Mouse (Mus musculus): ENCODE measurements at regions not wholly inside any gene's neighbourhood (a gene's known extent, or its start where the extent isn't known, plus 50 kb on each side); places are given as distances from the start of the nearest gene placed in this dataset.

GRCm38 (mm10) chr7:114992440-114992839, 248.9 kb downstream of the Insc start:
- no peaks in the 10 kb centered on the region for H3K27me3 ChIP-seq (ENCODE audit: control insufficient read depth, insufficient read depth, low read length)
- WGBS, result 94% methylated on average over 3 of the region's 3 CpGs
- no peak overlapping the region for H3K4me2 ChIP-seq (ENCODE audit: low read depth, low read length)
- DNase-seq (ENCODE audit: low spot score), result no peak
- no peak overlapping the region for H3K4me3 ChIP-seq (ENCODE audit: low read depth, low read length)
- no peaks in the 10 kb centered on the region for H3K36me3 ChIP-seq (replicated peaks; ENCODE audit: control insufficient read depth, insufficient read depth, low read depth, low read length)
- no peaks in the 10 kb centered on the region for H3K4me1 ChIP-seq (ENCODE audit: control insufficient read depth, insufficient read depth, low read length)
- no peak for ATAC-seq (replicated peaks; ENCODE audit: insufficient number of reproducible peaks, low FRiP score, low TSS enrichment, low read depth)
- no peaks in the 10 kb centered on the region for H3K9me3 ChIP-seq (replicated peaks; ENCODE audit: control insufficient read depth, low read length)
- no peak overlapping the region for H3K27ac ChIP-seq (replicated peaks; ENCODE audit: low read depth, low read length)
- H3K9ac ChIP-seq (replicated peaks; ENCODE audit: low read length), result no peak overlapping the region

DNA sequence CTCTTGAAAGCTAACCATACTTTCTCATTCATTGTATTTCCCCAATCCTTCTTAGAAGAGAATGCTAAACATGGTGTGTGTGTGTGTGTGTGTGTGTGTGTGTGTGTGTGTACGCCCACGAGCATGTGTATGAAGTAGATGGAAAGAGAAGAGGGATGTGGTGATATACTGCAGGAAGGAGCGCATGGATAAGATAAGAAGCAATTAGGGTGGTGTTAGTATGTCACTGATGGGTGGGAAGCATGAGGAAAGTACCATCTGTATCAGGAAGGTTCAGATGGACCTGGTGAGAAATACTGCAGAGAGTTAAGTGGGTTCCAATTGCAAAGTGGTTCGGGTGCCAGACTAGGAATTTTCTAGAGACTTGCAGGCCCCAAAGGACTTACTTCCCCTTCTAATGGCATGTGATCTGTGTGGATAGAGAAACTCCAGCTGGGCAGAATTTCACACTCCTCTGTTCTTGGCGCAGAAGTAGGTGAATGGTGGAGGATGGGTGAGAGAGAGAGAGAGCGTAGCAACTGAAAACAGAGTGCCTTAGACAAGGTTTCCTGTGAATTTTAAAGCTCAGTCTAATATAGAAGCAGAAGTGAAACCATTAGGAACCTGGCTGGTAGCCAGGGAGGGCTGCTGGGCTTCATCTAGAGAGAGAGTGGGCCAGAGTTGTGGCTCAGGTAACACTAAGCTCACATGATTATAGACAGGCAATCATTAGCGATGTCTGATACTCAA, 257.5 kb downstream of the Insc start:
- H3K4me3 ChIP-seq (ENCODE audit: low read depth, low read length), result no peak overlapping the region
- H3K27ac ChIP-seq (replicated peaks; ENCODE audit: low read depth, low read length), result no peak overlapping the region
- ATAC-seq (replicated peaks; ENCODE audit: insufficient number of reproducible peaks, low FRiP score, low TSS enrichment, low read depth), result no peak
- H3K9ac ChIP-seq (replicated peaks; ENCODE audit: low read length), result no peak overlapping the region
- H3K4me2 ChIP-seq (ENCODE audit: low read depth, low read length), result no peak overlapping the region
- no peak for DNase-seq (ENCODE audit: low spot score)
- no peaks in the 10 kb centered on the region for H3K36me3 ChIP-seq (replicated peaks; ENCODE audit: control insufficient read depth, insufficient read depth, low read depth, low read length)
- no peaks in the 10 kb centered on the region for H3K4me1 ChIP-seq (ENCODE audit: control insufficient read depth, insufficient read depth, low read length)
- H3K9me3 ChIP-seq (replicated peaks; ENCODE audit: control insufficient read depth, low read length), result no peaks in the 10 kb centered on the region
- 85% methylated on average over 7 of the region's 7 CpGs for WGBS
- H3K27me3 ChIP-seq (ENCODE audit: control insufficient read depth, insufficient read depth, low read length), result no peaks in the 10 kb centered on the region

DNA sequence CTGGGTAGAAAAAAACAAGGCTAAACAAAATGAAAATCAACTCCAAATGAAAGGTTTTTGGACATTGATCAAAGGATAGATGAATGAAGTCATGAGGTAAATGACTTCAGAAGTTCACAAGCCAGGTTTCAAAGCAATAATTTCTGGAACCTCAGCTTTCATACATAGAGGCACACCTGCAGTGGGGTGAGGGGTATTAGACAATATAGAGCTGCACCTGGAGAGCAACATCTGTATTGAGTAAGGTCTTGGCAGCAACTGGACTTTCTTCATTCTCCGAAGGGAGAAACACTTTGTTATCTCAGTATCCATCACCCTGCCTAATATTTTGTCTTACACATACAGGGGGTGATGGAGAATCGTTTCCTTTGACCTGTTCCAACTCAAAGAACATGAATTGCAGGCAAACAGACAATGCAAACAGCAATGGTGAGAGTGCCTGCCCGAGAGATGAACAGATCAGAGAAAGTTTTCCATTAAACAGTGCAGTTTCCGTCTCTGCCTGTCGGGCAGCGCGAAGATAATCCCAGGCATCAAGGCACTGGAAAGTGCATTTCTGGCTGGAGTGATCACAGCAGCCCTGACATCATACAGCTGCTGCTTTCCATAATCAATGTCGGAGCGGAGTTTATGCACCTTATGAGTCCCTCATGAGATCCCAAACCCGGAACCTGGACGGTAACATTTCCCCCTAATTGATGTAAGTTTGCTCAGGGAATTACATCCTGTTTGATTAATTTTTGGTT, 270.9 kb downstream of the Insc start:
- Histone ChIP-seq H3K9me3 (replicated peaks; ENCODE audit: control insufficient read depth, low read length) (no peaks in the 10 kb centered on the region), H3K4me2 (ENCODE audit: low read depth, low read length) (no peak overlapping the region), H3K27me3 (ENCODE audit: control insufficient read depth, insufficient read depth, low read length) (no peaks in the 10 kb centered on the region), H3K27ac (replicated peaks; ENCODE audit: low read depth, low read length) (no peak overlapping the region), H3K4me1 (ENCODE audit: control insufficient read depth, insufficient read depth, low read length) (no peaks in the 10 kb centered on the region), H3K9ac (replicated peaks; ENCODE audit: low read length) (no peak overlapping the region), H3K4me3 (ENCODE audit: low read depth, low read length) (no peak overlapping the region), H3K36me3 (replicated peaks; ENCODE audit: control insufficient read depth, insufficient read depth, low read depth, low read length) (no peaks in the 10 kb centered on the region)
- DNase-seq (ENCODE audit: low spot score), result no peak
- ATAC-seq (replicated peaks; ENCODE audit: insufficient number of reproducible peaks, low FRiP score, low TSS enrichment, low read depth), result no peak
- 77% methylated on average over 11 of the region's 11 CpGs for WGBS

- Histone ChIP-seq H3K4me1 (ENCODE audit: control insufficient read depth, insufficient read depth, low read length) (no peaks in the 10 kb centered on the region), H3K36me3 (replicated peaks; ENCODE audit: control insufficient read depth, insufficient read depth, low read depth, low read length) (no peaks in the 10 kb centered on the region), H3K4me3 (ENCODE audit: low read depth, low read length) (no peak overlapping the region), H3K9me3 (replicated peaks; ENCODE audit: control insufficient read depth, low read length) (no peaks in the 10 kb centered on the region), H3K4me2 (ENCODE audit: low read depth, low read length) (no peak overlapping the region), H3K27ac (replicated peaks; ENCODE audit: low read depth, low read length) (no peak overlapping the region), H3K9ac (replicated peaks; ENCODE audit: low read length) (no peak overlapping the region), H3K27me3 (ENCODE audit: control insufficient read depth, insufficient read depth, low read length) (no peaks in the 10 kb centered on the region)
- WGBS, result 84% methylated on average over 4 of the region's 4 CpGs
- ATAC-seq (replicated peaks; ENCODE audit: insufficient number of reproducible peaks, low FRiP score, low TSS enrichment, low read depth) (no peak), DNase-seq (ENCODE audit: low spot score) (no peak)
Measured at GRCm38 (mm10) chr7:115019369-115019958, 276.0 kb downstream of the Insc start.

DNA sequence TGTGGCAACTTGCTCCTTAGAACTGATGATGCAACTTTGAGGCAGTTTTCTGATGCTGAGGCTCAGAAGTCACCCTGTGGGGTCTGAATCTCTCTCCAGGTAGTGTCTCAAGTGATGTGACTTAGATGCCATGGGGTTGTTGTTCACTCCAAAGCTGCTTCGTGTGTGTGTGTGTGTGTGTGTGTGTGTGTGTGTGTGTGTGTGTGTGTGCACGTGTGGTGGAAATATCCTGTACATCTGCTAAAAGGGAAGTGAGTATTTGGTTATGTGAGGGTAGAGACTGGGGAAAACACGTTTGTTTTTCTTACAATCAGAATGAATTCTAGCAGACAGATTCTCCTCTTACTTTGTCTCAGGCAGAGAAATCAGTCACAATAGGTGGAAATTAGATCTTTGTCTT, 276.5 kb downstream of the Insc start:
- no peak overlapping the region for H3K27ac ChIP-seq (replicated peaks; ENCODE audit: low read depth, low read length)
- WGBS, result 63% methylated on average over 3 of the region's 3 CpGs
- H3K4me3 ChIP-seq (ENCODE audit: low read depth, low read length), result no peak overlapping the region
- no peaks in the 10 kb centered on the region for H3K4me1 ChIP-seq (ENCODE audit: control insufficient read depth, insufficient read depth, low read length)
- no peak for DNase-seq (ENCODE audit: low spot score)
- no peaks in the 10 kb centered on the region for H3K36me3 ChIP-seq (replicated peaks; ENCODE audit: control insufficient read depth, insufficient read depth, low read depth, low read length)
- no peak overlapping the region for H3K4me2 ChIP-seq (ENCODE audit: low read depth, low read length)
- no peak overlapping the region for H3K9ac ChIP-seq (replicated peaks; ENCODE audit: low read length)
- no peaks in the 10 kb centered on the region for H3K9me3 ChIP-seq (replicated peaks; ENCODE audit: control insufficient read depth, low read length)
- ATAC-seq (replicated peaks; ENCODE audit: insufficient number of reproducible peaks, low FRiP score, low TSS enrichment, low read depth), result no peak
- H3K27me3 ChIP-seq (ENCODE audit: control insufficient read depth, insufficient read depth, low read length), result no peaks in the 10 kb centered on the region

- 91% methylated on average over 2 of the region's 2 CpGs for WGBS
- H3K27me3 ChIP-seq (ENCODE audit: control insufficient read depth, insufficient read depth, low read length), result no peaks in the 10 kb centered on the region
- no peak overlapping the region for H3K27ac ChIP-seq (replicated peaks; ENCODE audit: low read depth, low read length)
Measured at GRCm38 (mm10) chr7:115025803-115026202, 282.3 kb downstream of the Insc start.

DNA sequence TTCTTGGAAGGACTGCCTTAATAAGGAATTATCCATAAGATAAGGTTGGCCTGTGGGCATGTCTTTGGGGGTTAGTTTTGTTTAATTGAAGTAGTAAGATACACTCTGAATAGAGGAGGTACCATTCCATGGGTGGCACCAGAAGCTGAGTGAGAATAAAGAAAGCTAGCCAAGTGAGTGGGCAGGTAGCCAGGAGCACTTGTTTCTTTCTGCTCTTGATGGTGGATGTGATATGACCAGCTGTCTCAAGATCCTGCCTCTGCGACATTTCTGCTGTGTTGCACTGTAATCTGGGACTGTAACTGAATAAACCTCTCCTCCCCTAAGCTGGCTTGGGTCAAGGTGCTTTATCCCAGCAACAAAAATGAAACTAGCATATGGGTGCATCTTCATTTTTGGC, 284.2 kb downstream of the Insc start:
- Histone ChIP-seq H3K9ac (replicated peaks; ENCODE audit: low read length) (no peak overlapping the region), H3K4me1 (ENCODE audit: control insufficient read depth, insufficient read depth, low read length) (no peaks in the 10 kb centered on the region), H3K27me3 (ENCODE audit: control insufficient read depth, insufficient read depth, low read length) (no peaks in the 10 kb centered on the region), H3K4me3 (ENCODE audit: low read depth, low read length) (no peak overlapping the region), H3K9me3 (replicated peaks; ENCODE audit: control insufficient read depth, low read length) (no peaks in the 10 kb centered on the region), H3K36me3 (replicated peaks; ENCODE audit: control insufficient read depth, insufficient read depth, low read depth, low read length) (no peaks in the 10 kb centered on the region), H3K27ac (replicated peaks; ENCODE audit: low read depth, low read length) (no peak overlapping the region), H3K4me2 (ENCODE audit: low read depth, low read length) (no peak overlapping the region)
- ATAC-seq (replicated peaks; ENCODE audit: insufficient number of reproducible peaks, low FRiP score, low TSS enrichment, low read depth), result no peak
- DNase-seq (ENCODE audit: low spot score), result no peak
- WGBS, result 86% methylated on average over 1 of the region's 1 CpGs

More at GRCm38 (mm10) chr7:115025803-115026202, 282.3 kb downstream of the Insc start:
- DNase-seq (ENCODE audit: low spot score), result no peak
- H3K36me3 ChIP-seq (replicated peaks; ENCODE audit: control insufficient read depth, insufficient read depth, low read depth, low read length), result no peaks in the 10 kb centered on the region
- ATAC-seq (replicated peaks; ENCODE audit: insufficient number of reproducible peaks, low FRiP score, low TSS enrichment, low read depth), result no peak
- H3K4me2 ChIP-seq (ENCODE audit: low read depth, low read length), result no peak overlapping the region
- no peaks in the 10 kb centered on the region for H3K4me1 ChIP-seq (ENCODE audit: control insufficient read depth, insufficient read depth, low read length)
- no peaks in the 10 kb centered on the region for H3K9me3 ChIP-seq (replicated peaks; ENCODE audit: control insufficient read depth, low read length)
- no peak overlapping the region for H3K4me3 ChIP-seq (ENCODE audit: low read depth, low read length)
- no peak overlapping the region for H3K9ac ChIP-seq (replicated peaks; ENCODE audit: low read length)

GRCm38 (mm10) chr7:115033987-115034386, 290.5 kb downstream of the Insc start:
- Histone ChIP-seq H3K9ac (replicated peaks; ENCODE audit: low read length) (no peak overlapping the region), H3K9me3 (replicated peaks; ENCODE audit: control insufficient read depth, low read length) (no peaks in the 10 kb centered on the region), H3K27me3 (ENCODE audit: control insufficient read depth, insufficient read depth, low read length) (no peaks in the 10 kb centered on the region), H3K36me3 (replicated peaks; ENCODE audit: control insufficient read depth, insufficient read depth, low read depth, low read length) (no peaks in the 10 kb centered on the region), H3K4me3 (ENCODE audit: low read depth, low read length) (no peak overlapping the region), H3K4me1 (ENCODE audit: control insufficient read depth, insufficient read depth, low read length) (no peaks in the 10 kb centered on the region), H3K27ac (replicated peaks; ENCODE audit: low read depth, low read length) (no peak overlapping the region), H3K4me2 (ENCODE audit: low read depth, low read length) (no peak overlapping the region)
- DNase-seq (ENCODE audit: low spot score) (no peak), ATAC-seq (replicated peaks; ENCODE audit: insufficient number of reproducible peaks, low FRiP score, low TSS enrichment, low read depth) (no peak)
- 63% methylated on average over 4 of the region's 4 CpGs for WGBS
